Mouse (Mus musculus) hindbrain, embryonic 12.5 days (tissue): ENCODE data around the gene Vps37d. TPM values are rescaled to one million over a fixed set of nuclear protein-coding genes. Genes with fewer than 3 reads are reported as not detected.

Source experiments
- polyA plus RNA-seq: library from polyadenylated mRNA; unstranded; fragments of >200 nt; fragmentation: Nextera tagmentation; extraction: Ambion mirVana; gene quantifications from 2 replicates; pipeline ENCODE4 v1.2.1, GENCODE M21; 2016

The Vps37d gene
- polyA plus RNA-seq, 1 experiment from 2014 or later, result 34.2 TPM

Other genes with a start within 250 kb of the Vps37d start
- not detected in 2 replicates for gene Tmem270, start 171.5 kb downstream of the Vps37d start, polyA plus RNA-seq
- 2.4 and 2.6 TPM in 2 replicates for gene Cldn13, start 162.7 kb downstream of the Vps37d start, polyA plus RNA-seq
- 10.4 and 10.5 TPM in 2 replicates for gene Mettl27, start 145.9 kb downstream of the Vps37d start, polyA plus RNA-seq
- 4.2 and 6.1 TPM in 2 replicates for gene Cldn4, start 131.3 kb downstream of the Vps37d start, polyA plus RNA-seq
- 8.2 and 18.3 TPM in 2 replicates for gene Cldn3, start 92.1 kb downstream of the Vps37d start, polyA plus RNA-seq
- gene Abhd11, start 69.1 kb downstream of the Vps37d start, polyA plus RNA-seq, result 47.4 and 51.0 TPM in 2 replicates
- gene Stx1a, start 54.8 kb downstream of the Vps37d start, polyA plus RNA-seq, result 34.3 and 38.7 TPM in 2 replicates
- gene Dnajc30, start 14.1 kb downstream of the Vps37d start, polyA plus RNA-seq, result 28.9 and 34.4 TPM in 2 replicates
- gene Bud23, start 13.3 kb downstream of the Vps37d start, polyA plus RNA-seq, result 113 and 119 TPM in 2 replicates
- 1.5 and 2.0 TPM in 2 replicates for gene Mlxipl, start 11.6 kb upstream of the Vps37d start, polyA plus RNA-seq
- gene Tbl2, start 71.4 kb upstream of the Vps37d start, polyA plus RNA-seq, result 26.9 and 27.2 TPM in 2 replicates
- gene Bcl7b, start 90.0 kb upstream of the Vps37d start, polyA plus RNA-seq, result 45.1 and 45.9 TPM in 2 replicates
- gene Baz1b, start 109.0 kb upstream of the Vps37d start, polyA plus RNA-seq, result 63.6 and 63.7 TPM in 2 replicates
- gene Fzd9, start 173.0 kb upstream of the Vps37d start, polyA plus RNA-seq, result 16.0 and 16.2 TPM in 2 replicates